In the genomic region with DNA sequence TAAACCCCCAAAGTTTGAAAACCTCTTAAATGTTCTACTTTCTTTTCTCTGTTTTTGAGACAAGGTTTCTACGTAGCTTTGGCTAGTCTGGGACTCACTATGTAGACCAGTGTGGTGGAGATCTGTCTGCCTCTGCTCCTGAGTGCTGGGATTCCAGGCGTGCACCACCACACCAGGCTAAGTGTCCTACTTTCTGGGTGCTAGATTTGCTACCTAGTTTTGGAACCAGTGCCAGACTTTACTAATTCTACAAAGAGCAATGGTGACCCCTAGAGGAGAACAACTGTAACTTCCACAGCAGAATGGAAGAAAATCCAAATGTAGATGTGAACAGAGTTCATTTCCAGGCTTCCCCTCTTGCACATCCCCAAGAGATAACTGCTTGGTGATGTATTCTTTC, we compare ENCODE assay signal across 8 mouse cellular contexts. TPM values are rescaled to one million over a fixed set of nuclear protein-coding genes. Genes with fewer than 3 reads are reported as not detected.
DNase-seq lines count a peak whose midpoint lies in the region; ATAC-seq and TF ChIP-seq lines count a peak whose summit lies in the region.

No protein-coding gene starts in this region.

- no peaks in the 10 kb centered on the region for H3K4me1 ChIP-seq in kidney, adult 2 months (ENCODE audit: control insufficient read depth, insufficient read depth, low read length)
- H3K4me1 ChIP-seq in CH12.LX (ENCODE audit: control insufficient read depth in 1 of 2, insufficient read depth in 2 of 2) = peaks cover 2 to 19% of the 10 kb centered on the region in 2 experiments; a peak in 3 of 4 replicates
- no peaks in the 10 kb centered on the region for H3K4me1 ChIP-seq in embryonic facial prominence, embryonic 14.5 days (ENCODE audit: control insufficient read depth, insufficient read depth, low read length)
- H3K4me1 ChIP-seq in midbrain, embryonic 13.5 days (replicated peaks) = peaks cover 9% of the 10 kb centered on the region

- ATAC-seq in embryonic facial prominence, embryonic 14.5 days (ENCODE audit: low read depth) = no peak
- no peak for ATAC-seq in midbrain, embryonic 13.5 days

- TF ChIP-seq POLR2A in kidney, adult 2 months (IDR thresholded peaks at IDR 0.05; ENCODE audit: low read depth, low read length) = no peak
- no peak for TF ChIP-seq POLR2A in CH12.LX (IDR thresholded peaks at IDR 0.05; ENCODE audit: low read depth, low read length)

- no peaks in the 10 kb centered on the region for H3K27me3 ChIP-seq in kidney, adult 2 months (replicated peaks; ENCODE audit: control insufficient read depth, insufficient read depth, low read length)
- no peaks in the 10 kb centered on the region for H3K27me3 ChIP-seq in CH12.LX (replicated peaks)
- H3K27me3 ChIP-seq in embryonic facial prominence, embryonic 14.5 days (replicated peaks; ENCODE audit: control insufficient read depth, insufficient read depth, low read length) = no peaks in the 10 kb centered on the region
- H3K27me3 ChIP-seq in midbrain, embryonic 13.5 days = no peaks in the 10 kb centered on the region

- DNase-seq in kidney, adult 2 months = peak; percentile 62
- DNase-seq in kidney, postnatal 10 days = no peak
- DNase-seq in CH12.LX (ENCODE audit: extremely low read depth) (peak; percentile 66), adipocyte (ENCODE audit: low spot score) (peak; percentile 64)
- DNase-seq in embryonic facial prominence, embryonic 14.5 days (ENCODE audit: low spot score) = peak; percentile 79
- peak; percentile 42 for DNase-seq in lung, postnatal 10 days
- DNase-seq in urinary bladder, postnatal 4 days (ENCODE audit: low spot score in 2 of 2) = no peak

- H3K4me2 ChIP-seq in CH12.LX (ENCODE audit: insufficient read depth, low read depth, poor library complexity, severe bottlenecking) = no peak overlapping the region
- H3K4me2 ChIP-seq in embryonic facial prominence, embryonic 14.5 days (ENCODE audit: low read depth, low read length) = no peak overlapping the region
- no peak overlapping the region for H3K4me2 ChIP-seq in midbrain, embryonic 13.5 days (replicated peaks)

- H3K36me3 ChIP-seq in kidney, adult 2 months (ENCODE audit: control insufficient read depth, insufficient read depth, low read length) = peaks cover 2% of the 10 kb centered on the region; the same call in 1 of the 2 replicates
- peaks cover 19 to 53% of the 10 kb centered on the region in 2 experiments for H3K36me3 ChIP-seq in CH12.LX (replicated peaks in 1 of 2; ENCODE audit: control insufficient read depth in 1 of 2, insufficient read depth in 1 of 2, low read length in 1 of 2)
- H3K36me3 ChIP-seq in embryonic facial prominence, embryonic 14.5 days (ENCODE audit: control insufficient read depth, insufficient read depth, low read length) = peaks cover 15% of the 10 kb centered on the region
- peaks cover 26% of the 10 kb centered on the region for H3K36me3 ChIP-seq in midbrain, embryonic 13.5 days

- no peak for TF ChIP-seq EP300 in CH12.LX (IDR thresholded peaks at IDR 0.05; ENCODE audit: low read length)

- TF ChIP-seq RAD21 in CH12.LX (IDR thresholded peaks at IDR 0.05; ENCODE audit: low read depth, low read length) = peak; percentile 96

- H3K9ac ChIP-seq in CH12.LX (ENCODE audit: insufficient read depth, low read depth) = no peak overlapping the region
- no peak overlapping the region for H3K9ac ChIP-seq in embryonic facial prominence, embryonic 14.5 days (ENCODE audit: low read depth, low read length)
- H3K9ac ChIP-seq in midbrain, embryonic 13.5 days (replicated peaks) = no peak overlapping the region

- no peak overlapping the region for H3K27ac ChIP-seq in kidney, adult 2 months (ENCODE audit: insufficient read depth, low read depth, low read length)
- no peak overlapping the region for H3K27ac ChIP-seq in CH12.LX (ENCODE audit: insufficient read depth, low read depth)
- H3K27ac ChIP-seq in embryonic facial prominence, embryonic 14.5 days (replicated peaks; ENCODE audit: low read depth, low read length) = no peak overlapping the region
- no peak overlapping the region for H3K27ac ChIP-seq in midbrain, embryonic 13.5 days

- WGBS in kidney, adult 2 months = 43% methylated on average over 2 of the region's 2 CpGs
- WGBS in embryonic facial prominence, embryonic 14.5 days = 52% methylated on average over 2 of the region's 2 CpGs
- WGBS in midbrain, embryonic 13.5 days = 46% methylated on average over 2 of the region's 2 CpGs

- no peak overlapping the region for H3K4me3 ChIP-seq in kidney, adult 2 months (ENCODE audit: insufficient read depth, low read depth, low read length)
- H3K4me3 ChIP-seq in CH12.LX (replicated peaks in 1 of 3; ENCODE audit: low read depth in 2 of 3, low read length in 2 of 3, poor library complexity in 1 of 3) = no peak overlapping the region
- H3K4me3 ChIP-seq in embryonic facial prominence, embryonic 14.5 days (ENCODE audit: low read depth, low read length) = no peak overlapping the region
- H3K4me3 ChIP-seq in midbrain, embryonic 13.5 days (replicated peaks) = no peak overlapping the region

- dilution Hi-C loops in CH12.LX (cut with MboI; ENCODE audit: extremely low pct_ligation_motif_present, extremely low pct_unique_long_range_greater_than_20kb, low sequenced_read_pairs) = no loop called here

- no peaks in the 10 kb centered on the region for H3K9me3 ChIP-seq in CH12.LX (replicated peaks; ENCODE audit: low read length)
- no peaks in the 10 kb centered on the region for H3K9me3 ChIP-seq in embryonic facial prominence, embryonic 14.5 days (ENCODE audit: control insufficient read depth, low read length)
- H3K9me3 ChIP-seq in midbrain, embryonic 13.5 days = no peaks in the 10 kb centered on the region

- H3K79me2 ChIP-seq in CH12.LX (replicated peaks; ENCODE audit: control insufficient read depth, extremely low read depth, insufficient read depth, poor library complexity, severe bottlenecking) = peaks cover 8% of the 10 kb centered on the region; the same call in 1 of the 2 replicates

- peak; percentile 34; the same call in 1 of the 2 replicates for TF ChIP-seq CTCF in kidney, adult 2 months (conservative IDR thresholded peaks at IDR 0.05; ENCODE audit: insufficient read depth, insufficient read length, low read depth, low read length)
- TF ChIP-seq CTCF in CH12.LX (conservative IDR thresholded peaks at IDR 0.05 in 1 of 2, IDR thresholded peaks at IDR 0.05 in 1 of 2; ENCODE audit: low read depth in 2 of 2, low read length in 2 of 2) = peak; percentile 89 to 95

- in situ Hi-C loops in CH12.LX (cut with MboI; ENCODE audit: low pct_ligation_motif_present, low pct_unique_long_range_greater_than_20kb, low sequenced_read_pairs) = loop anchor here (10.0 kb wide), 1 partner anchor 197 kb away; a partner anchor contains a TSS

TF ChIP-seq in CH12.LX, 34 proteins besides CTCF, POLR2A, EP300 and RAD21:
- TF ChIP-seq MAZ (IDR thresholded peaks at IDR 0.05; ENCODE audit: low read depth, low read length) (no peak), SMC3 (IDR thresholded peaks at IDR 0.05; ENCODE audit: low read depth, low read length) (peak; percentile 98), JUND (conservative IDR thresholded peaks at IDR 0.05; ENCODE audit: low read depth, low read length) (0 out of 2 replicates have a peak, but pooled peaks have one; percentile 37), NELFE (IDR thresholded peaks at IDR 0.05; ENCODE audit: low read depth, low read length) (no peak), UBTF (IDR thresholded peaks at IDR 0.05; ENCODE audit: low read depth, low read length) (no peak), MYC (IDR thresholded peaks at IDR 0.05; ENCODE audit: low read depth, low read length) (peak; percentile 28; the same call in 1 of the 2 replicates), IRF4 (IDR thresholded peaks at IDR 0.05; ENCODE audit: low read depth, low read length) (no peak; the same call in 1 of the 2 replicates), CHD1 (IDR thresholded peaks at IDR 0.05; ENCODE audit: low read depth, low read length) (no peak), TCF12 (IDR thresholded peaks at IDR 0.05; ENCODE audit: low read depth, low read length) (no peak), SIN3A (IDR thresholded peaks at IDR 0.05; ENCODE audit: low read length) (0 out of 2 replicates have a peak, but pooled peaks have one; percentile 31), ZNF384 (IDR thresholded peaks at IDR 0.05; ENCODE audit: low read depth, low read length) (no peak), ZC3H11A (IDR thresholded peaks at IDR 0.05; ENCODE audit: low read depth, low read length) (peak; percentile 90)

RNA-seq across cellular contexts. Expression of a gene that starts 6.4 kb away (rescaled TPM):
- 6.7 and 7.9 TPM in 2 replicates for polyA plus RNA-seq in kidney, adult 2 months (2012; rRNA removed)
- total RNA-seq in CH12.LX (2012; rRNA removed) (19.1 and 20.8 TPM in 2 replicates), CH12.LX (2014; rRNA removed) (16.8 and 19.6 TPM in 2 replicates)
- 14.5 and 16.2 TPM in 2 replicates for polyA plus RNA-seq in CH12.LX (2012; ENCODE audit: insufficient read length, low read depth)
- polyA plus RNA-seq in embryonic facial prominence, embryonic 14.5 days (2014; fragmentation: Nextera tagmentation; extraction: Ambion mirVana) = 24.4 and 25.7 TPM in 2 replicates
- polyA plus RNA-seq in midbrain, embryonic 13.5 days (2015; fragmentation: Nextera tagmentation; extraction: Ambion mirVana) = 63.7 and 67.4 TPM in 2 replicates

RNA-seq across cellular contexts. Expression of a gene that starts 52.5 kb away (rescaled TPM):
- polyA plus RNA-seq in kidney, adult 2 months (2012; rRNA removed) = 10.1 and 15.0 TPM in 2 replicates
- total RNA-seq in CH12.LX (2012; rRNA removed) (14.4 and 14.9 TPM in 2 replicates), CH12.LX (2014; rRNA removed) (10.9 and 12.3 TPM in 2 replicates)
- polyA plus RNA-seq in CH12.LX (2012; ENCODE audit: insufficient read length, low read depth) = 17.7 and 18.7 TPM in 2 replicates
- 17.6 and 20.0 TPM in 2 replicates for polyA plus RNA-seq in embryonic facial prominence, embryonic 14.5 days (2014; fragmentation: Nextera tagmentation; extraction: Ambion mirVana)
- 10.2 and 11.4 TPM in 2 replicates for polyA plus RNA-seq in midbrain, embryonic 13.5 days (2015; fragmentation: Nextera tagmentation; extraction: Ambion mirVana)

RNA-seq across cellular contexts. Expression of a gene that starts 56.0 kb away (rescaled TPM):
- 32.4 and 33.2 TPM in 2 replicates for polyA plus RNA-seq in kidney, adult 2 months (2012; rRNA removed)
- total RNA-seq in CH12.LX (2012; rRNA removed) (23.0 and 24.6 TPM in 2 replicates), CH12.LX (2014; rRNA removed) (22.2 and 22.3 TPM in 2 replicates)
- polyA plus RNA-seq in CH12.LX (2012; ENCODE audit: insufficient read length, low read depth) = 18.6 and 23.4 TPM in 2 replicates
- polyA plus RNA-seq in embryonic facial prominence, embryonic 14.5 days (2014; fragmentation: Nextera tagmentation; extraction: Ambion mirVana) = 40.5 and 43.2 TPM in 2 replicates
- 61.2 and 77.0 TPM in 2 replicates for polyA plus RNA-seq in midbrain, embryonic 13.5 days (2015; fragmentation: Nextera tagmentation; extraction: Ambion mirVana)

Comparison
In these comparisons a context has a peak if more than half of its experiments do, and no peak if none do; other contexts are left out.
1. DNase-seq: peak in kidney, adult 2 months (single experiment), CH12.LX (single experiment), adipocyte (single experiment), embryonic facial prominence, embryonic 14.5 days (single experiment) and lung, postnatal 10 days (single experiment); none in kidney, postnatal 10 days (single experiment) and urinary bladder, postnatal 4 days (0 of 2).